Mouse (Mus musculus) midbrain, embryonic 14.5 days (tissue): Measurements from ENCODE around the gene Efnb1. TPM values are rescaled to one million over a fixed set of nuclear protein-coding genes. Genes with fewer than 3 reads are reported as not detected.

Experiments used
- polyA plus RNA-seq: library from polyadenylated mRNA; unstranded; fragments of >200 nt; fragmentation: Nextera tagmentation; extraction: Ambion mirVana; gene quantifications from 2 replicates; pipeline ENCODE4 v1.2.1, GENCODE M21; 2014

Efnb1 gene
- polyA plus RNA-seq, 1 experiment from 2014 or later, result 20.0 TPM

Other genes starting within 250 kb of the Efnb1 start
- gene Ophn1, start 245.1 kb upstream of the Efnb1 start, polyA plus RNA-seq, result 37.6 and 42.2 TPM in 2 replicates
- 14.5 and 21.4 TPM in 2 replicates for gene Yipf6, start 199.8 kb upstream of the Efnb1 start, polyA plus RNA-seq
- 1.5 and 4.8 TPM in 2 replicates for gene Stard8, start 132.9 kb upstream of the Efnb1 start, polyA plus RNA-seq